Mouse (Mus musculus) left cerebral cortex, postnatal 36 days (tissue): Measurements from ENCODE around the gene Dcun1d4. TPM values are rescaled to one million over a fixed set of nuclear protein-coding genes. Genes with fewer than 3 reads are reported as not detected.

Experiments
- DNase-seq, 2 experiments: peaks; one replicate each; pipeline ENCODE4 v3.0.0; 2021 to 2022; ENCODE audit warnings: low spot score in 2 of 2, mixed read lengths in 1 of 2
- intact Hi-C: fragments of 180-260 bp; cut with DNase I; formaldehyde crosslinking; loops from one replicate; pipeline ENCODE4 v1.15.1; 2025
- total RNA-seq, 2 experiments: library from RNA; stranded (reverse); gene quantifications; 2 replicates each; pipeline ENCODE4 v1.2.3; 2021

Gene Dcun1d4
- total RNA-seq, 2 experiments from 2014 or later: 120 to 135 TPM

- intact Hi-C loops: loop anchor here (5.0 kb wide), 1 partner anchor 140 kb away; the partner anchor contains the start of gene Lrrc66
- DNase-seq: peak; percentile 91 to 92
Observed at GRCm38 (mm10) chr5:73491837-73492720, 11.3 kb downstream of the Dcun1d4 start.

DNA sequence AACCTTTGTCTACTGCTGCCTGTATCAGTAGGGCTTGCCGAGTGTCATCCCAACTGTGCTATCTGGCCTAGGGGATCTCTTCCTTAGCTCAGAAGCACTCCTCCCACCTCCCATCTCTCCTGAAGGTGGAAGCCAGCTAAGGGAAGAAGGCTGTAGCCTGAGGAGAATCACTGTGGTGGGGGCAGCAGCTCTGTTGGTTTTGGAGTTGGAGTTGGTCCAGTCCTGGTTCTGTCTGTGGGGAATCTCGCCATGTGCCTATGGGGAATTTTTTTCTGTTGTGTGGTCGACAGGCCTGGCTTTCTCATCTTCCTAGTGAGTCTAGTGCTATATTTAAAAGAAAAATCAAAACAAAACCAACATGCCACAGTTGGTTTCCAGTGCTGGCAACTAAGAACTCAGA lies 16.6 kb downstream of the Dcun1d4 start:
- DNase-seq: peak in 1 of 2 experiments; percentile 18
- intact Hi-C loops: no loop called here

DNA sequence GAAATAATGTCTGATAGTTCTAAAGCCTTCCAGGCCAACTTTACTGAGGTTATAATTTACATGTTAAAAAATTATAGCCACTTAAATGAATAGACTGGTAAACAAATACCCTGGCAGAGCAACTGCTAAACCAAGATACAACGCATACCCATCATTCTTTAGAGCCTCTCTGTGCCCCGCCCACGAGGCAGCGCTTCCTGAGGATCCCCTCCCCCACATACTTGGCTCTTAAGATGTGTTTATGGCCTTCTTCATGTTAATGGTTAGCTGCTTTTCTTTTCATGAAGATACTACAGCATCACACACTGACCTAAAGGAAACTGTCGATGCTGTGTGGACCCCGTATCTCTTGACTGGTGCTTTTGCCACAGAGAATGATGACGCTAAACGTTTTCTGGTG lies 17.8 kb downstream of the Dcun1d4 start:
- intact Hi-C loops: no loop called here
- DNase-seq: no peak

DNA sequence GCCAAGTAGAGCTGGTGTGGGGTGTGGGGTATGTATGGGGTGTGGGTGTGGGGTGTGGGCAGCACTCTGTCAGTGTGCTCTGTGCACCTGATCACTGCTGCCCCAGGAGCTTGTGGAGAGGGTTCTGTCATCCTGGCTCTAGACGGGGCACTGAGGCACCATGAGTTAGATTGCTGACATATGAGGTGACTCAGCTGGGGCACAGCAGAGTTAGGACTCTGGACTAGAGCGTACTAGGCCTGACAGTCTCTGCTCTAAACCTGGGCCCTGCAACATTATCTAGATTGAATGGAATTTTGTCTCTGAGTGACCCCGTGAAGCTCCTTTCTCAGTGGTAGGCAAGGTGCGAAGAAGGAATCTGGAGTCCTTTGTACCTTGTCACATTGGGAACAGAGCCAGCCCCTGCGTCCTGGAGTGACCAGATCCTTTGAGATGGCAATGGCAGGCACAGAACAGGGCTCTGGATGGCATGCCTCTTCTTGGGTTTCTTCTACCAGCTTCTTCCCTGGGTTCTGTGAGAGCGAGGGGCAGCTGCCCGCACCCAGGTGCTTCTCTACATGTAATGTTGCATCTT lies 20.2 kb downstream of the Dcun1d4 start:
- intact Hi-C loops: no loop called here
- DNase-seq: no peak

GRCm38 (mm10) chr5:73502422-73502821 lies 21.6 kb downstream of the Dcun1d4 start:
- intact Hi-C loops: no loop called here
- DNase-seq: no peak

DNA sequence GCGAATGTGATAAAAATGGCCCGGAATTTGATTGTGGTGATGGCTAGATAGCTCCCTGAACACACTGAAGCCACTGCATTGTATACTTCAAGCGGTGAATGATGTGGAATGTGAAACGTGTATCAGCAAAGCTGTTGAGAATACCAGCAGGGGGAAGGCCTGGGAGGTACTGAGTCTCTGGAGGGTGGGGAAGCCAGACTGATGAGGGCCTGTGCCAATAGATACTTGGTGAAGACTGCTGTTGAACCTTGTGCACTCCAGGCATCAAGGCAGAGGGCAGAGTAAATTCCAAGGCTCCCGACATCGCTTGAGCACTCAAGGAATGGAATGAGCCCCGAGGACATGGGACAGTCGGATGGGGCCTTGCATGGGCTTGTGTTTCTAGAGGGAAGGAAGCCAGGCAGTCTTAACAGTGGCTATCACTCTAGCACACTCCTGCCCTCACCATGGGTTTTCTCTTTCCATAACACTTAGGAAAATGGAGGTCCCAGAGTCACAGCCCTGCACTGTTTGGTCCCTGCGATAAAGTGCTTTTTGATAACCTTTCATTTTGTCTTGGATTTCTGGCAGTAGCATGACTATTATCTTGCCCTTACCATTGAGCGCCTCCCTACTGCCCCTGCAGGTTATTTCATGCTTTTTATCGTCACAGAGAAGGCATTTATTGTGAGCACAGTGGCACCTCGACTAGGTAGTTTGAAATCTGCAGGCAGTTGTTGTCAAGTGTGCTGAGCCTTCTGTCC lies 22.4 kb downstream of the Dcun1d4 start:
- intact Hi-C loops: no loop called here

GRCm38 (mm10) chr5:73511074-73511473 lies 30.3 kb downstream of the Dcun1d4 start:
- intact Hi-C loops: no loop called here
- no peak for DNase-seq

More for the DNA sequence above, 22.4 kb downstream of the Dcun1d4 start:
- DNase-seq: no peak

GRCm38 (mm10) chr5:73512241-73512640 lies 31.4 kb downstream of the Dcun1d4 start:
- intact Hi-C loops: no loop called here
- no peak for DNase-seq

DNA sequence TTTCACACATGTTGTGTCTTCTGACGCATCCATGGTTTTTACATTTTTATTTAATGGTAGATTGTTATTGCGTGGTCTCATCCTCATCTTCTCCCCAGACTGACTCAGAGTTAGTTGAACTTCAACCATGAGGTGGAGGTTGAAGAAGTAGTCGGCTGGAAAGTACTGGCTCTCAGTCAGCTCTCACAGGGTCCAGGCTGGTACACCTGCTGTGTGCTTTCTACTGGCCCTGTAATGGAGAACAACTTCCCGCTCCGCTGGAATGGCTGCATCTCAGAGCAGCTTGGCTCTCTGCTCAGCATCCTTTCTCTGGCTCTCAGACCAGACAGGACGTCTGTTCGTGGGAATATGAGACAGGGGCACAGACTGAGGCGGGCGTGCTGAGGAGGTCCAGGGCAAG lies 31.9 kb downstream of the Dcun1d4 start:
- DNase-seq: no peak
- intact Hi-C loops: no loop called here

- intact Hi-C loops: no loop called here
- no peak for DNase-seq
Observed at GRCm38 (mm10) chr5:73514202-73514601, 33.4 kb downstream of the Dcun1d4 start.

DNA sequence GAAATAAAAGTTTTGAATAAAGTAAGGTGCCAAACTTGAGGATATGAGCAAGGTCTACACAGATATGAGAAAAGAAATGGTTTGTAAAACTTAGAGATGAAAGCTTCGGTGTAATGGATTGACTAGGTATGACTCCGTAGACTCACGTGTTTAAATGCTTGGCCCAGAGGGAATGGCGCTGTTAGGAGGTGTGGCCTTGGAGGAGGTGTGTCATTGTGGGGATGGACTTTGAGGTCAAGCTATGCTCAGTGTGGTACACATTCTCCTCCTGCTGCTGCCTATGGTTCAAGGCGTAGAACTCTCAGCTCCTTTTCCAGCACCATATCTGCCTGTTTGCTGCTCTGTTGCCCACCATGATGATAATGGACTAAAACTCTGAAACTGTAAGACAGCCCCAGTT lies 36.5 kb downstream of the Dcun1d4 start:
- intact Hi-C loops: no loop called here

GRCm38 (mm10) chr5:73518424-73519211 lies 37.8 kb downstream of the Dcun1d4 start:
- no peak for DNase-seq
- intact Hi-C loops: no loop called here

More for the DNA sequence above, 36.5 kb downstream of the Dcun1d4 start:
- DNase-seq: no peak

GRCm38 (mm10) chr5:73520787-73521186 lies 40.0 kb downstream of the Dcun1d4 start:
- intact Hi-C loops: no loop called here

DNA sequence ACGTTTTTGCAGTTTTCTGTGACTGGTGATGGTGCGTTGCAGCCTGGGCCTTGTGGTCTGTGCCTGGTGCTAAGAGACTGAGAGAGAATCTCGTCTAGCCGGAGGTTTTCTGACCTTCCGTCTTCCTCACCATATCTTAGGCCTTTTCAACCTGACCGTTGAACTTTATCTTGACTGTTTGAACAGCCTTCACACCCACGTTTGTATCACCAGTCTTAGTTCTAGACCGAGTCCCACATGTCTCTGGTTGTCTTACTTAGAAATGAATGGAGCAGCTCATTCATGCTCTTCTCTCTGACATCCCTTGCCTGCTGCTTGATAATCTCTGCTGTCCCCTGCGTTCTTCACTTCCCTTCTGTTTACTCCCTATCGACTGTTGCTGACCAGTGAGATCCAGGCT lies 42.4 kb downstream of the Dcun1d4 start:
- no peak for DNase-seq
- intact Hi-C loops: no loop called here

More at GRCm38 (mm10) chr5:73520787-73521186, 40.0 kb downstream of the Dcun1d4 start:
- DNase-seq: no peak

GRCm38 (mm10) chr5:73524300-73525000 lies 43.6 kb downstream of the Dcun1d4 start:
- intact Hi-C loops: no loop called here
- DNase-seq: no peak

- no peak for DNase-seq
- intact Hi-C loops: no loop called here
Observed at GRCm38 (mm10) chr5:73532222-73532621, 51.4 kb downstream of the Dcun1d4 start.

GRCm38 (mm10) chr5:73532879-73533278 lies 52.1 kb downstream of the Dcun1d4 start:
- DNase-seq: no peak
- intact Hi-C loops: no loop called here

DNA sequence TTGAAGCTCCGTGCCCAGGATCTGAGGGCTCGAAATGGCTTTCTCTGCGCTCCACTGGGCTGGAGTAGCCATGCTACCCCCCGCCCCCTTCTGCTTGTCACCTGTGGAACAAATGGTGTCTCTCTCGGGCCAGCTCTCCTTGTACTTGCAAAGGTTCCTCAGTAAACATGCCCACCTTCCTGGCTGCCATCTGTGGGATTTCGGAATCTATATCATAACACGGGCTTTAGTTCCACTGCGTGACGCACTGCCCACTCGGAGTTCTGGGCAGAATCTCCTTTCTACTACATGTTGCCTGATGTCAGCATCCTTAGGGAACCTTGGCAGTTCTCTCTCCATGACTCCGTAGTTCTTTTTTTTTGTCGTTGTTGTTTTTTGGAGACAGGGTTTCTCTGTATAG lies 56.9 kb downstream of the Dcun1d4 start:
- DNase-seq: no peak
- intact Hi-C loops: no loop called here
